Mouse (Mus musculus) ES-Bruce4 (cell line): ENCODE results near the gene Ets2.

Experiments
- CTCF ChIP-seq: IDR thresholded peaks from one replicate; pipeline ENCODE4 v1.8.1; 2011; ENCODE audit warnings: low read depth, low read length
- POLR2A ChIP-seq: IDR thresholded peaks from one replicate; pipeline ENCODE4 v1.8.1; 2011; ENCODE audit warnings: low read length; ENCODE audit not compliant: insufficient read depth

GRCm38 (mm10) chr16:95659461-95659860 lies 42.4 kb upstream of the Ets2 start:
- TF ChIP-seq CTCF = no peak
- TF ChIP-seq POLR2A = no peak
